In genomic region chr16:93797021-93797840, GRCm38 (mm10) we compare ENCODE assay signal across 11 mouse cellular contexts. TPM values are rescaled to one million over a fixed set of nuclear protein-coding genes. Genes with fewer than 3 reads are reported as not detected.
DNase-seq lines count a peak whose midpoint lies in the region; ATAC-seq and TF ChIP-seq lines count a peak whose summit lies in the region.
"Had no signal": no experiment of that assay in that cellular context is flagged by ENCODE, and none has a peak within 500 bp of the region (broad histone marks: within the 10 kb centered on the region; RNA-seq: fewer than 3 reads in every experiment).

No protein-coding gene starts in this region.

- 20% methylated on average over 12 of the region's 12 CpGs for whole genome bisulfite sequencing in cerebellum, adult 2 months
- WGBS in intestine, postnatal 0 days = 58% methylated on average over 12 of the region's 12 CpGs

- 0 out of 2 replicates have a peak, but pooled peaks have one; percentile 2 for TF ChIP-seq CTCF in cerebellum, adult 2 months (IDR thresholded peaks at IDR 0.05; ENCODE audit: borderline replicate concordance, insufficient read depth, low read depth, low read length)
- no peak for TF ChIP-seq CTCF in intestine, postnatal 0 days (IDR thresholded peaks at IDR 0.05; ENCODE audit: low read depth)

- peak; percentile 55 to 71 for DNase-seq in kidney, postnatal 4 days
- no peak for DNase-seq in kidney, adult 11 months
- peak; percentile 27 for DNase-seq in R1 (ENCODE audit: low read depth, low spot score)
- peak; percentile 62 to 74 for DNase-seq in cerebellum, adult 2 months
- DNase-seq in adipocyte (ENCODE audit: low spot score) = no peak
- DNase-seq in adrenal gland, adult 2 months = no peak
- DNase-seq: kidney, adult 18-20 months; thymus, adult 18-20 months had no signal

- no peak for TF ChIP-seq POLR2A in cerebellum, adult 2 months (IDR thresholded peaks at IDR 0.05; ENCODE audit: borderline replicate concordance, insufficient read depth, low read length)

- H3K9ac ChIP-seq in intestine, postnatal 0 days (ENCODE audit: low read depth, low read length) = no peak overlapping the region
- H3K9ac ChIP-seq: forebrain, embryonic 15.5 days; liver, embryonic 15.5 days had no signal

- H3K27ac ChIP-seq in cerebellum, adult 2 months (ENCODE audit: insufficient read depth, low read length) = peak overlapping the region; percentile 53
- H3K27ac ChIP-seq in intestine, postnatal 0 days (ENCODE audit: low read depth, low read length) = peak overlapping the region; percentile 77
- H3K27ac ChIP-seq: forebrain, embryonic 15.5 days; liver, embryonic 15.5 days had no signal

- ATAC-seq in intestine, postnatal 0 days = peak; percentile 70
- ATAC-seq: forebrain, embryonic 15.5 days had no signal

- H3K9me3 ChIP-seq in intestine, postnatal 0 days (ENCODE audit: control insufficient read depth) = no peaks in the 10 kb centered on the region
- H3K9me3 ChIP-seq: forebrain, embryonic 15.5 days; liver, embryonic 15.5 days had no signal

- H3K4me2 ChIP-seq in intestine, postnatal 0 days (replicated peaks; ENCODE audit: low read depth) = no peak overlapping the region
- H3K4me2 ChIP-seq: forebrain, embryonic 15.5 days; liver, embryonic 15.5 days had no signal

- H3K4me3 ChIP-seq in cerebellum, adult 2 months (replicated peaks; ENCODE audit: insufficient read depth, low read depth, low read length) = no peak overlapping the region
- H3K4me3 ChIP-seq in intestine, postnatal 0 days (ENCODE audit: low read depth, low read length) = no peak overlapping the region
- H3K4me3 ChIP-seq: forebrain, embryonic 15.5 days; liver, embryonic 15.5 days had no signal

- H3K27me3 ChIP-seq in cerebellum, adult 2 months (ENCODE audit: control insufficient read depth, insufficient read depth, low read length) = no peaks in the 10 kb centered on the region
- no peaks in the 10 kb centered on the region for H3K27me3 ChIP-seq in intestine, postnatal 0 days (replicated peaks; ENCODE audit: control insufficient read depth, insufficient read depth, low read length)
- H3K27me3 ChIP-seq: forebrain, embryonic 15.5 days; liver, embryonic 15.5 days had no signal

- peaks cover 31% of the 10 kb centered on the region for H3K4me1 ChIP-seq in cerebellum, adult 2 months (ENCODE audit: control insufficient read depth, insufficient read depth, low read length)
- H3K4me1 ChIP-seq in intestine, postnatal 0 days (replicated peaks; ENCODE audit: control insufficient read depth, insufficient read depth, low read length) = 0 out of 2 replicates have a peak, but pooled peaks cover 5% of the 10 kb centered on the region
- H3K4me1 ChIP-seq: forebrain, embryonic 15.5 days had no signal

- H3K36me3 ChIP-seq in intestine, postnatal 0 days (ENCODE audit: control insufficient read depth, insufficient read depth) = peaks cover 21% of the 10 kb centered on the region

RNA-seq across cellular contexts. Expression of gene Morc3, which starts 34.7 kb away (rescaled TPM):
- polyA plus RNA-seq in cerebellum, adult 2 months (2012; rRNA removed) = 25.1 and 25.8 TPM in 2 replicates
- polyA plus RNA-seq in intestine, postnatal 0 days (2015; fragmentation: Nextera tagmentation; extraction: Ambion mirVana) = 15.5 and 20.0 TPM in 2 replicates
- total RNA-seq in adrenal gland, adult 2 months (2021) = 10 to 100 TPM; 28.0 to 30.9 TPM
- polyA plus RNA-seq in adrenal gland, adult 2 months (2012; rRNA removed) = 1.4 and 1.5 TPM in 2 replicates

Comparison
In these comparisons a context has a peak if more than half of its experiments do, and no peak if none do; other contexts are left out.
1. DNase-seq: peak in kidney, postnatal 4 days (2 of 2), R1 (single experiment) and cerebellum, adult 2 months (2 of 2); none in kidney, adult 11 months (single experiment), adipocyte (single experiment) and adrenal gland, adult 2 months (single experiment).